Mouse (Mus musculus) myocyte (in vitro differentiated cells): Measurements from ENCODE around the gene Nrros. TPM values are rescaled to one million over a fixed set of nuclear protein-coding genes. Genes with fewer than 3 reads are reported as not detected.

Experiments used
- H3K27me3 ChIP-seq: one replicate; pipeline ENCODE4 v1.6.1; 2011; ENCODE audit not compliant: control insufficient read depth, insufficient read depth, insufficient read length
- H3K36me3 ChIP-seq: one replicate; pipeline ENCODE4 v1.6.1; 2011; ENCODE audit not compliant: control insufficient read depth, insufficient read depth
- H3K4me2 ChIP-seq: one replicate; pipeline ENCODE4 v1.6.1; 2011; ENCODE audit warnings: low read depth, control low read depth
- H3K4me3 ChIP-seq: one replicate; pipeline ENCODE4 v1.5.1; 2011; ENCODE audit warnings: mild to moderate bottlenecking, control low read depth, moderate library complexity
- H3K79me2 ChIP-seq: one replicate; pipeline ENCODE4 v1.6.1; 2011; ENCODE audit not compliant: control insufficient read depth, insufficient read depth
- H3ac ChIP-seq: one replicate; pipeline ENCODE4 v1.6.1; 2011; ENCODE audit not compliant: control insufficient read depth, insufficient read length
- CEBPB ChIP-seq: IDR thresholded peaks from 2 replicates; pipeline ENCODE4 v1.6.1; 2011; ENCODE audit warnings: mild to moderate bottlenecking, moderate library complexity; ENCODE audit not compliant: poor library complexity, insufficient read depth, severe bottlenecking
- E2F4 ChIP-seq: IDR thresholded peaks from one replicate; pipeline ENCODE4 v1.6.1; 2011; ENCODE audit warnings: mild to moderate bottlenecking, control low read depth, moderate library complexity; ENCODE audit not compliant: insufficient read depth
- MAX ChIP-seq: IDR thresholded peaks from one replicate; pipeline ENCODE4 v1.6.1; 2011; ENCODE audit warnings: low read depth, mild to moderate bottlenecking, control low read depth
- MYOD1 ChIP-seq, 3 experiments: IDR thresholded peaks; one replicate each; pipeline ENCODE4 v1.6.1; 2011; ENCODE audit warnings: control low read depth in 2 of 3, low read depth in 2 of 3, mild to moderate bottlenecking in 2 of 3, moderate library complexity in 1 of 3; ENCODE audit not compliant: insufficient read length in 2 of 3, control insufficient read depth in 1 of 3
- MYOG ChIP-seq, 3 experiments: IDR thresholded peaks; one replicate each; pipeline ENCODE4 v1.6.1; 2011; ENCODE audit warnings: control low read depth in 2 of 3, low read depth in 2 of 3, mild to moderate bottlenecking in 2 of 3; ENCODE audit not compliant: insufficient read length in 2 of 3, control insufficient read depth in 1 of 3, insufficient read depth in 1 of 3
- POLR2A ChIP-seq: IDR thresholded peaks from one replicate; pipeline ENCODE4 v1.6.1; 2011; ENCODE audit warnings: low read depth, mild to moderate bottlenecking, control low read depth, moderate library complexity; ENCODE audit not compliant: insufficient read length
- POLR2AphosphoS2 ChIP-seq: IDR thresholded peaks from one replicate; pipeline ENCODE4 v1.6.1; 2011; ENCODE audit warnings: low read depth, control low read depth; ENCODE audit not compliant: insufficient read length
- REST ChIP-seq: IDR thresholded peaks from one replicate; pipeline ENCODE4 v1.6.1; 2011; ENCODE audit warnings: mild to moderate bottlenecking, control low read depth, moderate library complexity; ENCODE audit not compliant: insufficient read depth, insufficient read length
- SRF ChIP-seq: IDR thresholded peaks from one replicate; pipeline ENCODE4 v1.6.1; 2011; ENCODE audit warnings: low read depth; ENCODE audit not compliant: control insufficient read depth, insufficient read length
- TCF12 ChIP-seq: IDR thresholded peaks from one replicate; pipeline ENCODE4 v1.6.1; 2011; ENCODE audit warnings: mild to moderate bottlenecking, control low read depth; ENCODE audit not compliant: poor library complexity, insufficient read depth, severe bottlenecking
- TCF3 ChIP-seq: IDR thresholded peaks from one replicate; pipeline ENCODE4 v1.6.1; 2011; ENCODE audit warnings: low read depth, control low read depth; ENCODE audit not compliant: insufficient read length
- USF1 ChIP-seq: IDR thresholded peaks from one replicate; pipeline ENCODE4 v1.6.1; 2011; ENCODE audit warnings: low read depth, mild to moderate bottlenecking, control low read depth, moderate library complexity
- polyA plus RNA-seq: library from polyadenylated mRNA; unstranded; fragments of >200 nt; fragmentation: generic; extraction: Trizol; gene quantifications from one replicate; pipeline ENCODE4 v1.2.1, GENCODE M21; 2012; ENCODE audit warnings: missing spikeins

Nrros gene
- not detected for polyA plus RNA-seq

DNA sequence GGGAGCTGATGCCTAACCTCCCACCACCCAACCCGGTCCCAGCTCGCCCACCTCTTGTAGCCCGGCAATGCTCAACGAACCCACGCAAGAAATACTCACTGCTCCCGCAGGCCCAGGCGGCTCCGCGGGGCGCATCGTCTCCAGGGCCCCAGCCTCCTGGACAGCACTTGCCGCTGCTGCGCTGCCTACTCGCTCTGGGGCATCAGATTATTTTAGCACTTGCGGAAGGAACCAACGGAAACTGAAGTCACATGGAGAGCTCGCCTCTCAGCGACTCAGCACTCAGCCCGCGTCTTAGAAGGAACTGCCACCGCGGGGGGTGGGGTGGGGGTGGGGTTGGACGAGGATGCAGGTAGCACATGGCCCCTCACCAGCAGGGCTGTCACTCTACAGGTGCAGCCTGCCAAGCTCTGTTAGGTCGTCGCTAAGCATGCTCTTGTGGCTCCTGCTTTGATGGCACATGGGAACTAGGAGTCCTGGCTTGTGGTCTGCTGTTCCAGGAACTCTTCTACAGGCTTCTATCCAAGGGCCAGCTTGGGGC, at the start of gene Nrros:
Nrros (minus strand) TSS at position 314 of the 541 bp plus-strand sequence.
- Histone ChIP-seq H3ac (no peak within 1 kb of the TSS), H3K27me3 (peaks cover 27% of the 10 kb centered on the region), H3K79me2 (no peaks in the 10 kb centered on the region), H3K36me3 (no peaks in the 10 kb centered on the region), H3K4me3 (no peak within 1 kb of the TSS), H3K4me2 (no peak within 1 kb of the TSS)
- TF ChIP-seq MYOG (IDR thresholded peaks at IDR 0.05; ENCODE audit: control insufficient read depth in 1 of 3, insufficient read depth in 1 of 3, insufficient read length in 2 of 3, low read depth in 2 of 3) (no peak), E2F4 (no peak), CEBPB (no peak), REST (no peak)

DNA sequence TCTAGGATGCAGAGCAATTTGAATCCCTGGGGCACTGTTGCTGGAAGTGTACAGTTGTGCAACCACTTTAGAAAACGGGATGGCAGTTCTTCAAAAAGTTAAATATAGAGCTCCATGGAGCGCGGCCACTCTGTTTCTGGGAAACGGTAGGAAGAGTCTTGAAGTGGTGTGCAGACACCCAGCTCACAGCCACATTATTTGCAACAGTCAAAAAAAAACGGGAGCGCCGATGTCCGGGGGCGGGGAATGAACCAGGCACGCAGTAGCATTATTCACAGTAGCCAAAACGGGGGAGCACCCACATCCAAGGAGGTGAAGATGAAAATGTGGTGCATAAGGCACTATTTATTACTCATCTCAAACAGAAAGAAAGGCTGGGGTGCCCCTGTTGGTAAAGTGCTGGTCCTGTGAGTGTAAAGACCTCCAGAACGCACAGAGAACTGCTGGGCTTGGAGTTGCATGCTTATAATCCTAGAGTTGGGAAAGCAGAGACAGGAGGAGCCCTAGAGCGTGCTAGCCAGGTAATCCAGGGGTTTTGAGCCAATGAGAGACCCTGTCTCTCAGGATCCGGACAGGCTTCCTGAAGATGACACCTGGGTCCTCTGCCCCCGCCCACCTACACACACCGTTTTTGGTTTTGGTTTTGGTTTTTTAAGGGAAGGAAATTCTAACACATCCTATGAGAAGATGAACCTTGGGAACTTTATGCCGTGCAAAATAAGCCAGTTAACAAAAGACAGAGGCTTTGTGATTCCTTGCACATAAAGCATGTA, 49.6 kb upstream of the Nrros start:
- Histone ChIP-seq H3K27me3 (no peaks in the 10 kb centered on the region), H3K36me3 (no peaks in the 10 kb centered on the region), H3K4me3 (no peak overlapping the region), H3ac (no peak overlapping the region), H3K79me2 (no peaks in the 10 kb centered on the region), H3K4me2 (no peak overlapping the region)
- TF ChIP-seq TCF12 (no peak), POLR2A (no peak), SRF (no peak), TCF3 (no peak), E2F4 (no peak), POLR2AphosphoS2 (no peak), CEBPB (no peak), MAX (no peak), REST (no peak), MYOD1 (IDR thresholded peaks at IDR 0.05; ENCODE audit: control insufficient read depth in 1 of 3, insufficient read length in 2 of 3, low read depth in 2 of 3) (no peak), MYOG (IDR thresholded peaks at IDR 0.05; ENCODE audit: control insufficient read depth in 1 of 3, insufficient read depth in 1 of 3, insufficient read length in 2 of 3, low read depth in 2 of 3) (no peak), USF1 (no peak)

DNA sequence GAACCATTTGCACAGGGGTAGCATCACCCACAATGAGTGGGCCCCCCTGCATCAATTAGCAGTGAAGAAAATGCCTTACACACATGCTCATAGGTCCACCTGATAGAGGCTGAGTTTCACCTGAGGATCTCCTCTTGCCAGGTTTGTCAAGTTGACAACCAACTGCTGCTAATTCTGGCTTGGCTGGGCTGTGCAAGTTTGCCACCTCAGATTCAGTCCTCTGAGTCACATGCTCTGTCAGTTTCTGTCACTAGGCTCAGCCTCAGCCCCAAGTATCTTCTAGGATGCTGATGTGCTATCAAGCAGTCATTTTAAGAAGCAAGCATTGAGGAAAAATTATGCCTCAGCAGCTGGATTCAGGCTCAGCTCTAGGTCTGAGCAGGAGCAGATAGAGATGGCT, 48.8 kb upstream of the Nrros start:
- no peak overlapping the region for H3ac ChIP-seq
- no peaks in the 10 kb centered on the region for H3K36me3 ChIP-seq
- H3K4me3 ChIP-seq: no peak overlapping the region
- H3K27me3 ChIP-seq: no peaks in the 10 kb centered on the region
- H3K4me2 ChIP-seq: no peak overlapping the region
- TF ChIP-seq POLR2AphosphoS2 (no peak), TCF12 (no peak), POLR2A (no peak), MYOG (IDR thresholded peaks at IDR 0.05; ENCODE audit: control insufficient read depth in 1 of 3, insufficient read depth in 1 of 3, insufficient read length in 2 of 3, low read depth in 2 of 3) (no peak), TCF3 (no peak), MAX (no peak), CEBPB (no peak), MYOD1 (IDR thresholded peaks at IDR 0.05; ENCODE audit: control insufficient read depth in 1 of 3, insufficient read length in 2 of 3, low read depth in 2 of 3) (no peak), REST (no peak), SRF (no peak), E2F4 (no peak), USF1 (no peak)
- no peaks in the 10 kb centered on the region for H3K79me2 ChIP-seq

DNA sequence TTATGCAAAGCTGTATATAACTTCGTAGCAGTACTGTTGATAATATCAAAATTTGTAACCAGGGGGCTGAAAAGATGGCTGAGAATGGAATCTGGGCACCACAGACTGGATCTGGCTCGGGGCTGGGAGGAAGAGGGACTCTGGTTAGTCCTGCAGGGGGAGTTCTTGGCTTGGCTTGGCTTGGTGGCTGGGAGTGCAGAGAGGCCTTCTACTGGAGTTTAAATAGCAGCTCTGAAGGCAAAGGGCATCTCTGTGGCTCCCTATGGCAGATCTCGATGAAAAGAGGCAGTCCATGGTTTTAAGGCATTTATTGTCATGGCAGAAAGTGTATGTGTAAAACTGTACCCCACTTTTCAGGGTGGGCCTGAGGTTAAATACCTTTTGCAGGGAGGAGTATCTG, 39.5 kb upstream of the Nrros start:
- Histone ChIP-seq H3K27me3 (peaks cover 8% of the 10 kb centered on the region), H3K4me2 (no peak overlapping the region), H3ac (no peak overlapping the region), H3K4me3 (no peak overlapping the region), H3K79me2 (no peaks in the 10 kb centered on the region), H3K36me3 (no peaks in the 10 kb centered on the region)
- TF ChIP-seq CEBPB (no peak), POLR2A (no peak), MAX (no peak), REST (no peak), TCF3 (no peak)

DNA sequence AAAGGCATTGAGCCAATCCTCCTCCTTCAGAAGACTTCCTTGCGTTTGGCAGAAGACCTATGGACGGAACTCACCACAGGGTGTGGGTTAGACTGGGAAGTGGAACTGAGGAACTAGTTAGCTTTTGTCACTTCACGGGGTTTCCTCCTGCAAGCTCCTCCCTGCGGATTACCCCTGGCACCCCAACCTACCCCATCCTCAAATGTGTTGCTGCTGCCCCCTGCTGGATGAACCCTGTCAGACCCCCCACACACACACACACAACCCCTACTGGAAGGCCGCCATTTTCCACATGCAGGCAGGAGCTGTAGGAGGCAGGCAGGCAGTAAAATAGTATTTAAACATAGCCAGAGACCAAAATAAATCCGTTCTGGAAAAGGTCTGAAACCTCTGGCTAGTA, 37.3 kb upstream of the Nrros start:
- H3K79me2 ChIP-seq: no peaks in the 10 kb centered on the region
- H3K36me3 ChIP-seq: no peaks in the 10 kb centered on the region
- TF ChIP-seq E2F4: no peak
- TF ChIP-seq MYOD1 (IDR thresholded peaks at IDR 0.05; ENCODE audit: control insufficient read depth in 1 of 3, insufficient read length in 2 of 3, low read depth in 2 of 3): no peak
- TF ChIP-seq TCF3: no peak
- TF ChIP-seq SRF: no peak
- no peak for TF ChIP-seq CEBPB
- H3K27me3 ChIP-seq: no peaks in the 10 kb centered on the region
- no peak overlapping the region for H3K4me3 ChIP-seq
- H3ac ChIP-seq: no peak overlapping the region
- no peak overlapping the region for H3K4me2 ChIP-seq
